ENCODE assay signal across 23 mouse cellular contexts in the genomic region with DNA sequence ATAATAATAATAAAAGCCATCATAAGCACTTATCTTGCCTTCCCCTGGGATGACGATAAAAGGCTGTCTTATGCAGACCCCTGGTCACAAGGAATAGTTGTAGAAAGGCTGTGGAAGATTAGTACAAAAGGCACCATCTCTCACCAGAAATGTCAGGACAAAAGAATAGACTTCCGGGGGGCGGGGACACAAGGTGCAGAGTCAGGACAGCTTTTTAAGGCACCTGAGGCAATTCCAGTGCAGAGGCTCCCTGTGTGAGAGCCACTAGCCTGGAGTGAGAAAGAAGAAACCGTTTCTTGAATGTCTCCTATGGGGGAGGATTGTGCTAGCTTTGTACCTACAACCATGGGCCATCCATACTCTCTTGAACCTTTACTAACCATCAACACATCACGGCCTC.
"Had no signal": no experiment of that assay in that cellular context is flagged by ENCODE, and none has a peak within 500 bp of the region (broad histone marks: within the 10 kb centered on the region; RNA-seq: fewer than 3 reads in every experiment).

No protein-coding gene starts in this region.

- H3K4me2 ChIP-seq: kidney, embryonic 15.5 days; limb, embryonic 12.5 days; limb, embryonic 15.5 days; lung, embryonic 15.5 days; midbrain, embryonic 13.5 days; neural tube, embryonic 13.5 days had no signal

- H3K9me3 ChIP-seq: kidney, embryonic 15.5 days; limb, embryonic 12.5 days; limb, embryonic 15.5 days; lung, embryonic 15.5 days; midbrain, embryonic 10.5 days; midbrain, embryonic 13.5 days; neural tube, embryonic 13.5 days had no signal

- H3K27me3 ChIP-seq: kidney, embryonic 15.5 days; limb, embryonic 12.5 days; limb, embryonic 15.5 days; lung, embryonic 15.5 days; megakaryocyte, embryonic 14.5 days; midbrain, embryonic 13.5 days; neural tube, embryonic 13.5 days had no signal

- DNase-seq: kidney, adult 8-10 months; kidney, postnatal 10 days; kidney, postnatal 36 days; layer of hippocampus, postnatal 36 days; lung, adult 18-20 months; lung, postnatal 10 days; lung, postnatal 36 days; retina, postnatal 1 day; right cerebral cortex, postnatal 25 days; thymus, adult 18-20 months; thymus, postnatal 4 days had no signal

- H3K27ac ChIP-seq: kidney, embryonic 15.5 days; left cerebral cortex, adult 2 months; limb, embryonic 12.5 days; limb, embryonic 15.5 days; liver, embryonic 14.5 days; lung, embryonic 15.5 days; midbrain, embryonic 10.5 days; midbrain, embryonic 13.5 days; neural tube, embryonic 13.5 days had no signal

- H3K9ac ChIP-seq: kidney, embryonic 15.5 days; limb, embryonic 12.5 days; limb, embryonic 15.5 days; liver, embryonic 14.5 days; lung, embryonic 15.5 days; midbrain, embryonic 13.5 days; neural tube, embryonic 13.5 days had no signal

- H3K4me3 ChIP-seq: kidney, embryonic 15.5 days; left cerebral cortex, adult 2 months; limb, embryonic 12.5 days; limb, embryonic 15.5 days; lung, embryonic 15.5 days; megakaryocyte, embryonic 14.5 days; midbrain, embryonic 10.5 days; midbrain, embryonic 13.5 days; myocyte; neural tube, embryonic 13.5 days had no signal

- ATAC-seq: midbrain, embryonic 13.5 days; midbrain, embryonic 16.5 days had no signal
